Mouse (Mus musculus): ENCODE measurements around the gene Gm4707. TPM values are rescaled to one million over a fixed set of nuclear protein-coding genes. Genes with fewer than 3 reads are reported as not detected.

Gm4707 gene
- total RNA-seq (2021), result 1 to 10 TPM; 1.5 to 4.4 TPM
- long read RNA-seq, experiment 1, result 0 reads
- long read RNA-seq, experiment 2, result 0 reads

GRCm38 (mm10) chr17:71459818-71460217 lies at the start of gene Gm4707:
Gm4707 (minus strand) TSS chr17:71459918.
- intact Hi-C loops (cut with DNase I), result no loop called here
- TF ChIP-seq CTCF (IDR thresholded peaks at IDR 0.05), result no peak
- no peak for DNase-seq (ENCODE audit: extremely low spot score in 1 of 2, low spot score in 2 of 2)
- Histone ChIP-seq H3K27ac (no peak within 1 kb of the TSS), H3K4me3 (no peak within 1 kb of the TSS)

DNA sequence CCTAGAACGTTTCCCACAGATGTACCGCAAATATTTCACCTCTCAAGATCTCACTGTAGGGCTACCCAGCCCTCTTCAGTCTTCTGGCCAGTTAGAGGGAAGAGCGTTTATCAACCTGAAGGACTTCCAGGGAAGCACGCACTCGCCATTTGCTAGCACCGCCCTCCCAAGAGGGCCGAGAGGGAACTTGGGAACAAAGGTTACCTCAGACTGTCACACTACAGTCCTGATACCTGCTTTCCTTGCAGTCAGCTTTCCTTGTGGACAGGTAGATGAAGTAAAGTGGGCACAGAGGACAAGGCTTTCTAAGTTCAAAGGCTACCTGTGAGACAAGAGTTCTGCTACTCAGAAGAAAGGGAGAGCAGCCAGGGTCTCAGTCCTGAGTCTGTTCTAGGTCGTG lies 47.1 kb upstream of the Gm4707 start:
- no peak for DNase-seq (ENCODE audit: extremely low spot score in 1 of 2, low spot score in 2 of 2)
- no peak overlapping the region for H3K4me3 ChIP-seq
- H3K27ac ChIP-seq, result no peak overlapping the region
- intact Hi-C loops (cut with DNase I), result no loop called here
- TF ChIP-seq CTCF (IDR thresholded peaks at IDR 0.05), result no peak

DNA sequence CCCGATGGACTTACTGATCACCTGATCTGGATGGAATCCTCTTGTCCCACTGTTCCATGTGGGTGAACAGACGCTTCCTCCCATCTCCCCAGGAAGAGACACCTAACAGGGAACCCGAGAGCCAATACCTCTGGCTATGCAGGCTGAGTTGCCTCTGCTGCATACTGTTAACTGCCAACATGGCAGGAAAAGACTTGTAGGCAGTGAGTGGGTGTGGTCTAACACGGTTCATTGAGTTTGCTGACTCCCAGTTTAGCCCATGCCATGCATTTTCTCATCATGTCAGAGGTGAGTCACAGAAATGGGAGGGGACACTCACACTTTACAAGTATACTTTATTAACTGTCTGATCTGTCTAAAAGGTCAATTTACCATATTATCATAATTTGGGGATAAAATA lies 36.1 kb upstream of the Gm4707 start:
- intact Hi-C loops (cut with DNase I), result no loop called here
- no peak for DNase-seq (ENCODE audit: extremely low spot score in 1 of 2, low spot score in 2 of 2)
- no peak for TF ChIP-seq CTCF (IDR thresholded peaks at IDR 0.05)

DNA sequence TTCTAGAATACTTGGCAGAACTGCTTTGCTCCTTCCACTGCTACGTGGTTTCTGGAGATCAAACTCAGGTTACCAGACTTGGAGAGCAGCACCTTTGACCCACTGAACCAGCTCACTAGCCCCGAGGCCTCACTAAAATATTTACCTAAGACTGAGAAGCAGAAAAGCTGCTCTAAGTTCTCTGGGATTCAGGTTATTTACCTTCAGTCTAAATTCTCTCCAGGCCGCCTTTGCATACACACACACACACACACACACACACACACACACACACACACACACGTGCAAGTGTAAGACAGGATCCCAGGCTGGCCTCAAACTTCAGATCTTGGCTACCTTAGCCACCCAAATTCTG lies 31.6 kb upstream of the Gm4707 start:
- TF ChIP-seq CTCF (IDR thresholded peaks at IDR 0.05), result no peak
- intact Hi-C loops (cut with DNase I), result no loop called here

More for the DNA sequence above, 36.1 kb upstream of the Gm4707 start:
- Histone ChIP-seq H3K4me3 (no peak overlapping the region), H3K27ac (no peak overlapping the region)

GRCm38 (mm10) chr17:71490666-71491331 lies 31.1 kb upstream of the Gm4707 start:
- TF ChIP-seq CTCF (IDR thresholded peaks at IDR 0.05), result no peak

More for the DNA sequence above, 31.6 kb upstream of the Gm4707 start:
- DNase-seq (ENCODE audit: extremely low spot score in 1 of 2, low spot score in 2 of 2), result no peak
- H3K4me3 ChIP-seq, result no peak overlapping the region
- H3K27ac ChIP-seq, result no peak overlapping the region

DNA sequence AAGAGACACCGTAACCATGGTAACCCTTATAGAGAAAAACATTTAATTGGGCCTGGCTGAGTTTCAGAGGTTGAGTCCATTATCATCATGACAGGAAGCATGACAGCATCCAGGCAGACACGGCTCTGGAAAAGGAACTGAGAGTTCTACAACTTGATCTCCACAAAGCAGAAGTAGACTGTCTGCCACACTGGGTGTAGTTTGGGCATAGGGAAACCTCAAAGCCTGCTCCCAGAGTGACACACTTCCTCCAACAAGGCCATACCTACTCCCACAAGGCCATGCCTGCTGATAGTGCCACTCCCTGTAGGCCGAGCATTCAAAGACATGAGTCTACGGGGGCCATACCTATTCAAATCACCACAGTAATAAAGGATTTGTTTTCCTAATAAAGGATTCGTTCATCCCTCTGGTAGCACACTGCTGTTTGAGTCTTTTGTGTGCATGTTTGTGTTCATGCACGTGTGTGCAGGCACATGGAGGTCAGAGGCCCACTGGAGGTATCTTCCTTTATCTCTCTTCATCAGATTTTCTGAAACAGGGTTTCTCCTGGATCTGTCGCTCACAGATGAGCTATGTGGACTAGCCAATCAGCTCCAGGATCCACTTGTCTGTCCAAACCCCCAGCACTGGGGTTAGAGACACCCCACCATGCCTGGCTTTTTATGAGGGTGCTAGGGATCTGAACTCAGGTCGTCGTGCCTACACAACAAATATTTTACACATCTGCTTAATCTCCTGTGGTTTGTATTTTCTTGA lies 30.2 kb upstream of the Gm4707 start:
- H3K4me3 ChIP-seq, result no peak overlapping the region
- intact Hi-C loops (cut with DNase I), result no loop called here
- DNase-seq (ENCODE audit: extremely low spot score in 1 of 2, low spot score in 2 of 2), result no peak
- H3K27ac ChIP-seq, result no peak overlapping the region
- no peak for TF ChIP-seq CTCF (IDR thresholded peaks at IDR 0.05)

More at GRCm38 (mm10) chr17:71490666-71491331, 31.1 kb upstream of the Gm4707 start:
- H3K4me3 ChIP-seq, result no peak overlapping the region
- no peak for DNase-seq (ENCODE audit: extremely low spot score in 1 of 2, low spot score in 2 of 2)
- H3K27ac ChIP-seq, result no peak overlapping the region
- intact Hi-C loops (cut with DNase I), result no loop called here

DNA sequence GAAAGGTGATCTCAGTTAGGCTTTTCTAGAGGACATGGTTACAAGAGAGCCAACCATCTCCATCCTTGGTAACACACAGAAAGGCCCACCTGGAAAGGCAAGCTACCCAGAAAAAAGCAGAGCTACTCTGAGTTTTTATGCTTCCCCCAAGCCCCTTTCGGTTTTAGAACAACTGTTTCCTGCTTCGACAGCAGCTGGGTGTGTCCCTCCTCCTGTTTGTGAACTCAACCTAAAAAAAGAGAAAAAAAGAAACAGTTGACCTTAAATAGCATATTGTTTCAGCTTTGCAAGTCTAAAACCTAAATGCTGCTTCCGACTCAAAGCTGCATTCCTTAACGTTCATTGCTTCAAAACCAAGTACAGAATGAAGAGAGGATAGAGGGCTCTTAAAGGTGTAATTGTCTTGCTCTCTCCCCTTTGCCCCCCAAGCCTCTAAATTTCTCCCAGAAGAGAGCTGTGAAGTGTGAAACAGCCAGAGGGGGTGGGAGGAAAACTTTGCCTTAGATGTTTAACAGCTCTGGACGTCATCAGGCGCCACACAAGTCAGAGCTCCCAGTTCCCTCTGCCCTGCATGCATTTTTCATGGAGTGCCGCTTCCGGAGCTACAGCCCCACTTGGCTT lies 26.6 kb upstream of the Gm4707 start:
- DNase-seq (ENCODE audit: extremely low spot score in 1 of 2, low spot score in 2 of 2), result no peak
- H3K27ac ChIP-seq, result peak overlapping the region; percentile 75

GRCm38 (mm10) chr17:71485791-71486230 lies 26.1 kb upstream of the Gm4707 start:
- Histone ChIP-seq H3K27ac (peak overlapping the region; percentile 75), H3K4me3 (peak overlapping the region; percentile 9)
- no peak for TF ChIP-seq CTCF (IDR thresholded peaks at IDR 0.05)
- no peak for DNase-seq (ENCODE audit: extremely low spot score in 1 of 2, low spot score in 2 of 2)
- intact Hi-C loops (cut with DNase I), result no loop called here

More for the DNA sequence above, 26.6 kb upstream of the Gm4707 start:
- intact Hi-C loops (cut with DNase I), result no loop called here
- peak overlapping the region; percentile 9 for H3K4me3 ChIP-seq
- TF ChIP-seq CTCF (IDR thresholded peaks at IDR 0.05), result no peak

DNA sequence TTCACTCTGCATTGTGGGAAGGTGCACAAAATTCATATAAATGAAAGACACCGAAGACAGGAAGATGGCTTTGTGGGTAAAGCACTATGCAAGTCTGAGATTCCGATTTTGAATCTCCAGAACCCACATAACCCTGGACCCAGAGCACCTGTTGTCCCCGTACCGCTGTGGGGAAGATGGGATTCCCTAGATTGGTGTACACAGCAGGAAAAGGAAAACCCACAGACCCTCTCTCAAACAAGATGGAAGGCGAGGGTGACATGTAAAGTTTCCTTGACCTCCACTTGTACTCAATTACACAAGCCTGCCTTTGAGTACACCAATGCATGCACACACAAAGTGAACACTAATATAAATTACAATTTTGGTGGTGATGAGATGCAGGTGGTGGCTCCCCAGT lies 25.0 kb upstream of the Gm4707 start:
- H3K27ac ChIP-seq, result no peak overlapping the region
- no peak for TF ChIP-seq CTCF (IDR thresholded peaks at IDR 0.05)
- intact Hi-C loops (cut with DNase I), result no loop called here
- DNase-seq (ENCODE audit: extremely low spot score in 1 of 2, low spot score in 2 of 2), result no peak
- H3K4me3 ChIP-seq, result no peak overlapping the region

GRCm38 (mm10) chr17:71483418-71484060 lies 23.8 kb upstream of the Gm4707 start:
- TF ChIP-seq CTCF (IDR thresholded peaks at IDR 0.05), result no peak
- no peak for DNase-seq (ENCODE audit: extremely low spot score in 1 of 2, low spot score in 2 of 2)
- intact Hi-C loops (cut with DNase I), result no loop called here
- no peak overlapping the region for H3K4me3 ChIP-seq
- H3K27ac ChIP-seq, result no peak overlapping the region

- no peak for DNase-seq (ENCODE audit: extremely low spot score in 1 of 2, low spot score in 2 of 2)
- TF ChIP-seq CTCF (IDR thresholded peaks at IDR 0.05), result no peak
- Histone ChIP-seq H3K27ac (no peak overlapping the region), H3K4me3 (no peak overlapping the region)
- intact Hi-C loops (cut with DNase I), result loop anchor here (5.0 kb wide), 1 partner anchor 138 kb away; the partner anchor contains the start of gene Wdr43
Observed at GRCm38 (mm10) chr17:71479381-71479901, 19.7 kb upstream of the Gm4707 start.

Data from left cerebral cortex, adult 2 months (tissue).